Mouse (Mus musculus) ES-E14 (cell line): ENCODE measurements around the gene Fam172a. TPM values are rescaled to one million over a fixed set of nuclear protein-coding genes. Genes with fewer than 3 reads are reported as not detected.
"Not testable (repeated sequence)": the region's sequence is repeated elsewhere in the genome, so short reads cannot be mapped to it uniquely, and the experiment has no call there.

ENCODE experiments used
- DNase-seq: peaks from one replicate; pipeline ENCODE4 v3.0.0-alpha.2; 2013; ENCODE audit warnings: low read depth, low spot score
- H3K27ac ChIP-seq: 2 replicates; pipeline ENCODE4 v1.5.1; 2012; ENCODE audit warnings: low read depth, mild to moderate bottlenecking, low read length, moderate library complexity, mixed read lengths; ENCODE audit not compliant: poor library complexity, insufficient read depth, severe bottlenecking
- H3K36me3 ChIP-seq: 2 replicates; pipeline ENCODE4 v1.6.1; 2012; ENCODE audit warnings: mild to moderate bottlenecking, low read length, moderate library complexity, mixed read lengths; ENCODE audit not compliant: control insufficient read depth, poor library complexity, insufficient read depth, severe bottlenecking
- H3K4me1 ChIP-seq, 2 experiments: fragments of 150-350 bp in 1 of 2; sonication (generic) in 1 of 2; 2 replicates each; pipeline ENCODE4 v1.6.1; 2012; ENCODE audit warnings: low read length in 2 of 2, mild to moderate bottlenecking in 1 of 2, mixed read lengths in 1 of 2; ENCODE audit not compliant: control insufficient read depth in 2 of 2, insufficient read depth in 2 of 2, poor library complexity in 1 of 2
- H3K4me3 ChIP-seq, 2 experiments: fragments of 150-350 bp in 1 of 2; sonication (generic) in 1 of 2; 2 replicates each; pipeline ENCODE4 v1.5.1; 2012; ENCODE audit warnings: low read length in 2 of 2, low read depth in 1 of 2, mild to moderate bottlenecking in 1 of 2, mixed read lengths in 1 of 2; ENCODE audit not compliant: insufficient read depth in 1 of 2, poor library complexity in 1 of 2, severe bottlenecking in 1 of 2
- H3K9ac ChIP-seq: 2 replicates; pipeline ENCODE4 v1.6.1; 2012; ENCODE audit warnings: low read depth, mild to moderate bottlenecking, low read length, mixed read lengths; ENCODE audit not compliant: poor library complexity, insufficient read depth, severe bottlenecking
- H3K9me3 ChIP-seq: fragments of 150-350 bp; sonication (generic); 2 replicates; pipeline ENCODE4 v1.6.1; 2012; ENCODE audit warnings: low read depth, mild to moderate bottlenecking, low read length; ENCODE audit not compliant: control insufficient read depth, insufficient read depth
- CHD2 ChIP-seq: IDR thresholded peaks from 2 replicates; pipeline ENCODE4 v1.6.1; 2014; ENCODE audit warnings: mild to moderate bottlenecking, low read depth, low read length, inconsistent platforms
- HCFC1 ChIP-seq: IDR thresholded peaks from 2 replicates; pipeline ENCODE4 v1.6.1; 2012; ENCODE audit warnings: low read length, inconsistent platforms, borderline replicate concordance; ENCODE audit not compliant: insufficient read depth
- MAFK ChIP-seq: IDR thresholded peaks from 2 replicates; pipeline ENCODE4 v1.6.1; 2014; ENCODE audit warnings: mild to moderate bottlenecking, low read depth, low read length, inconsistent platforms; ENCODE audit not compliant: insufficient read depth
- ZC3H11A ChIP-seq: IDR thresholded peaks from 2 replicates; pipeline ENCODE4 v1.6.1; 2012; ENCODE audit warnings: low read depth, mild to moderate bottlenecking, inconsistent platforms, low read length, borderline replicate concordance
- ZNF384 ChIP-seq: IDR thresholded peaks from 2 replicates; pipeline ENCODE4 v1.6.1; 2012; ENCODE audit warnings: low read depth, low read length, inconsistent platforms
- in situ Hi-C, 2 experiments: fragments of 600-800 bp; cut with MboI; formaldehyde crosslinking; loops; one replicate each; pipeline ENCODE4 v1.15.1; 2025; ENCODE audit warnings: low sequenced_read_pairs in 2 of 2, inconsistent platforms in 1 of 2; ENCODE audit not compliant: unreplicated experiment in 2 of 2
- total RNA-seq: library from RNA; depleted of rRNA; stranded (reverse); fragments of 300-350 nt; gene quantifications from 2 replicates; pipeline ENCODE4 v1.2.3, GENCODE M21; 2012; rRNA removed

The Fam172a gene
- 8.7 and 12.6 TPM in 2 replicates for total RNA-seq

DNA sequence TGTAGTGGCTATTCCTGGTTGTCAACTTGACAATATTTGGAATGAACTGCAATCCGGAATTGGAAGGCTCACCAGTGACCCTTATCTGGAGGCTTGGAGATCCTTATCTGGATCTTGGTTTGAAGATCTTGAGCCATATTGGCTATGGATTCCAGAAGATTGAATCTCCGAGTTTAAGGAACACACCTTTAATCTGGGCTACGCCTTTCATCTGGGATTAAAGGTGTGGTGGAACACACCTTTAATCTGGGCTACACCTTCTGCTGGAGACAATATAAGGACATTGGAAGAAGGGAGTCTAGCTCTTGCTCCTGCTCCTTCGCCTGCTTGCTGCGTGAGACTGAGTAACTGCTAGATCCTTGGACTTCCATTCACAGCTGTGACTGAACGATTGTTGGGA is at the start of gene Fam172a:
Gene Fam172a (plus strand): TSS at position 301 of the 400 bp plus-strand sequence.
- H3K9me3 ChIP-seq, H3K4me1 ChIP-seq, H3K9ac ChIP-seq, DNase-seq, in situ Hi-C loops, H3K27ac ChIP-seq, H3K36me3 ChIP-seq, H3K4me3 ChIP-seq: not testable (repeated sequence)

- in situ Hi-C loops, result no loop called here
- TF ChIP-seq ZNF384 (no peak), CHD2 (no peak), ZC3H11A (no peak), HCFC1 (no peak), MAFK (no peak)
Measured at GRCm38 (mm10) chr13:77688651-77689050, 13.2 kb upstream of the Fam172a start.

DNA sequence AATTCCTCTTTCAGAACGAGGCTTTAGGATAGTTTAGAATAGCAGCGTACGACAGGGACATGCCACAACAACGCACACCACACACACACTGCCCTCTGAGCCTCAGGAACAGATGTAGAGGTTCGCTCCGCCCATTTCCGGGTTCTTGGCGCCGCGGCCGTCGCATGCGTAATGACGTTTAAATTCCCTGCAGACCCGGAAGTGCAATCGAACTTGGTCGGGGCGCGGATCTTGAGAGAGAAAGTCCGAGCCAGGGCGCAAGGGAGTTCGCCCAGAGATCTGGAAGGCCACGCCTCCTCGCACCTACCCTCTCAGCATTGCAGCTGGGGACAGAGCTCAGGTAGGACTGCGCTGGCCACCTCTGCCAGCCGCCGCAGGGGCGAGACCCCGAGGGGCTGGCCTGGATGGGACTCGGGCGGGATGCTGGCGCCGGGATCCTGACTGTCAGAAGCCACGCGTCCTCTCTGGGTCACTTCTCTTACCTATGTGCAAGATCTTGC is 6.7 kb downstream of the Fam172a start:
- in situ Hi-C loops, result no loop called here
- peak; percentile 84 for DNase-seq
- Histone ChIP-seq H3K4me1 (no peaks in the 10 kb centered on the region), H3K36me3 (no peaks in the 10 kb centered on the region), H3K4me3 (peak overlapping the region; percentile 77 to 81), H3K9ac (peak overlapping the region; percentile 65), H3K27ac (no peak overlapping the region), H3K9me3 (no peaks in the 10 kb centered on the region)
- no peak for TF ChIP-seq ZNF384
- no peak; the same call in 1 of the 2 replicates for TF ChIP-seq ZC3H11A
- TF ChIP-seq HCFC1, result peak; percentile 74; the same call in 1 of the 2 replicates
- no peak for TF ChIP-seq MAFK
- TF ChIP-seq CHD2, result no peak

More at GRCm38 (mm10) chr13:77688651-77689050, 13.2 kb upstream of the Fam172a start:
- H3K36me3 ChIP-seq, result no peaks in the 10 kb centered on the region
- H3K9ac ChIP-seq, result no peak overlapping the region
- no peaks in the 10 kb centered on the region for H3K9me3 ChIP-seq
- no peak overlapping the region for H3K4me3 ChIP-seq
- DNase-seq, result no peak
- no peak overlapping the region for H3K27ac ChIP-seq
- no peaks in the 10 kb centered on the region; a peak in 1 of 4 replicates for H3K4me1 ChIP-seq

DNA sequence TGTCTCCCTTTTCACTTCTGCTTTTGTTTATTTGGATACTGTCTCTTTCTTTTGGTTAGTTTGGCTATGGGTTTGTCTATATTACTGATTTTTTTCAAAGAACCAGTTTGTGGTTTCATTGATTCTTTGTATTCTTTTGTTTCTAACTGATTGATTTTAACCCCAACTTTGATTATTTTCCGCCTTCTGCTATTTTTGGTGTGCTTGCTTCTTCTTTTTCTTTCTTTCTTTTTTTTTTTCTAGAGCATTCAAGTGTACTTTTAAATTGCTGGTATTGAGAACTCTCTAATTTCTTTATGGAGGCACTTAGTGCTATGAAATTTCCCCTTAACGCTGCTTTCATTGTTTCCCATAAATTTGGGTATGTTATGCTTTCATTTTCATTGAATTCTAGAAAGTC is 15.7 kb downstream of the Fam172a start:
- Histone ChIP-seq H3K27ac (no peak overlapping the region), H3K9me3 (no peaks in the 10 kb centered on the region), H3K4me3 (no peak overlapping the region), H3K9ac (no peak overlapping the region), H3K36me3 (no peaks in the 10 kb centered on the region), H3K4me1 (no peaks in the 10 kb centered on the region)
- TF ChIP-seq HCFC1 (no peak), ZNF384 (no peak), MAFK (no peak), ZC3H11A (no peak), CHD2 (no peak)
- DNase-seq, result no peak
- in situ Hi-C loops, result no loop called here

DNA sequence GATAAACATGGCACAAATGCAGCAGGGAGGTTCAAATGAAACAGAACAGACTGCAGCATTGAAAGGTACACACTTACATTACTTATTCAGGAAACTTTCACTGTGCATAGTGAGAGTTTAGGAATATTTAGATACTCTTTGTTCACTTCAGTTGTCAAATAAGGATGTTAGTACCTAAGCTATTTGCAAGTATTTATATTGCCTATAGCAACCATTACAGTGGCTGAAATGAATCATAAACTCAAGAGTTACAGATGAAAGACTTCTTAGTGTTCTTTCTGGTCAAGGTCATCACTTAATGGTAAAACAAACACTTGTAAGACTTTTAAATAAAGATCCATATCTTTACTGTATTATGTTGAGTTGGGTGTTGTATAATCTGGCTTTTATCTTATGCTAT is 41.0 kb downstream of the Fam172a start:
- no peak for TF ChIP-seq ZNF384
- no peak for TF ChIP-seq CHD2
- no peak for TF ChIP-seq ZC3H11A
- no peak for TF ChIP-seq MAFK
- no peaks in the 10 kb centered on the region for H3K9me3 ChIP-seq
- in situ Hi-C loops, result no loop called here

More for the DNA sequence above, 41.0 kb downstream of the Fam172a start:
- Histone ChIP-seq H3K9ac (no peak overlapping the region), H3K4me3 (no peak overlapping the region), H3K36me3 (no peaks in the 10 kb centered on the region), H3K4me1 (no peaks in the 10 kb centered on the region), H3K27ac (no peak overlapping the region)
- DNase-seq, result no peak
